Mouse (Mus musculus) liver, embryonic 14.5 days (tissue): ENCODE data around the gene Cfap74.

ENCODE experiments used
- CTCF ChIP-seq: IDR thresholded peaks from 2 replicates; pipeline ENCODE4 v1.5.1; 2016; ENCODE audit warnings: antibody characterized with exemption, low read depth, control low read depth
- EP300 ChIP-seq: IDR thresholded peaks from 2 replicates; pipeline ENCODE4 v1.6.1; 2016; ENCODE audit warnings: antibody characterized with exemption, low read depth

GRCm38 (mm10) chr4:155359560-155360464 is 49.2 kb upstream of the Cfap74 start:
- no peak for TF ChIP-seq CTCF
- no peak for TF ChIP-seq EP300
